Mouse (Mus musculus): ENCODE measurements around the gene Plpp7. TPM values are rescaled to one million over a fixed set of nuclear protein-coding genes. Genes with fewer than 3 reads are reported as not detected.
A peak's percentile ranks its signal among the peaks of the same experiment; 100 is the strongest.

Gene Plpp7
- polyA plus RNA-seq, 2 experiments from 2014 or later = not detected

DNA sequence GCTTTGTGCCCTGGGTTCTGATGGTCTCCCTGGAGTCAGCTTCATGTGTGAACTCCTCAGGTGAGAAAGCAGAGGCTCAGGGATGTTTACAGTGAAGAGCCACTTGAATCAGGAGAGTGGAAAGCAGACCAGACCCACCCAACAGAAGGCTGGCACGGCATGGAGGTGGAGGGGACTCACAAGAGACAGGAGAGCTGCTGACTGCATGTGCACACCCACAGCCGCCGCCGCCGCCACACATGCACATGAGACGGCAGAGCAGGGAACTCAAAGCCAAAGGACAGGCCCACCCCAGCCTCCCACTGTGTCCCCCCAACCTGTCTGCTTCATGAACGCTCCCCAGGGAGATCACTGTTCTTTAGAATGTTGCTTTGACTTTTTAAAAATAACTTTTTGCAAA lies 8.8 kb downstream of the Plpp7 start:
- no peak for ATAC-seq

DNA sequence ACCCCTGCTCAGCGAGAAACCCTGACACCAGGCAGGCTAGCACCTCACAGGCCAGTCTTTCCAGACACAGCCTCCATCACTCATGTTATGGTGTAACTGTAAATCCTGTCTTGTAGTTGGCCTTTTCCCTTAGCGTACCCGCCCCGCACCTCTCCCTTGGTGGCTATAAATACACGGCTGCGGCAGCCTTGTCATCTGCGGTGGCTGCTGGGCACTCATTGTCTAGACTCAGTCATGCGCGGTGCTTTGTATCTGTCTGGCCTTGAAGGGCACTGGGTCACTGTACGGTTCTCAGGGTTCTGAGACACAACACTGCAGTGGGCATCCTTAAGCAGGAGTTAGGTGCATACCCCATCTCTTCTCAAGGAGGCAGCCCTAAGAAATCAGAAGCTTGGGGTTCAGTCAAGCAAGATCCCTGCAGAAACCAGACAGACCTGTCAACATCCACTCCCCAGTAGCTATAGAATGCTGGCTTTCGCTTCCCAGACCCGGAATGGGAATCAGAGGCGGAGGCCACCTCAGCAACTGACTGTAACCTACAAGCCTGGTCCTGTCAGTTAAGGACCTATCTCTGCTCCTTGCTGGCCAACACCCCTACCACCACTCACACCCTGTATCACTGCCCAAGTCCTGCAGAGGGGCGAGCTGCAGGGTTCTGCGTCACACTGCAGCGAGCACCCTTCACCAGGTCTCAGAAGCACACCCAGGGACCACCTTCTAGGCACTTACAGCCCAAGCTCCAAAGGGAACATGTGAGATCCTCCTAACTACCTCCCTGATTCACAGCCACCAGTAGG lies 10.0 kb downstream of the Plpp7 start:
- no peak for ATAC-seq

DNA sequence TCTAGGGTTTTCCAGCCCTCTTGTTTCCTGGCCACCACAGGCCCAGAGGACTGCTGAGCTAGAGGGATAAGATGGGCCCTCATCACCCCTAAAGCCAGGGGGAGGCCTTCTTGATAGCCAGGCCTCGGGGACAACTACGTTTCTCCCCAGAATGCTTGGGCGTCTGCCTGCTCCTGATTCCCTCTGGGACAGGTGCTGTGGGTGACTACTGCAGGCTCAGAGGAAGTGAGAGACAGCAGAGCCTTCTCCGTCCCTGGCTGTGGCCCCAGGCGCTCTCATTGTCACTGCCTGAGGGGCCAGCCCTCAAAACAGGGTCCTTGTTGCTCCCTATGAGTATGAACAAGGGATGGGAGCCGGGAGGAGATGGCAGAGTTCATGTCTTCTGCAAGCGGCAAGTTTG lies 10.6 kb downstream of the Plpp7 start:
- ATAC-seq = no peak

DNA sequence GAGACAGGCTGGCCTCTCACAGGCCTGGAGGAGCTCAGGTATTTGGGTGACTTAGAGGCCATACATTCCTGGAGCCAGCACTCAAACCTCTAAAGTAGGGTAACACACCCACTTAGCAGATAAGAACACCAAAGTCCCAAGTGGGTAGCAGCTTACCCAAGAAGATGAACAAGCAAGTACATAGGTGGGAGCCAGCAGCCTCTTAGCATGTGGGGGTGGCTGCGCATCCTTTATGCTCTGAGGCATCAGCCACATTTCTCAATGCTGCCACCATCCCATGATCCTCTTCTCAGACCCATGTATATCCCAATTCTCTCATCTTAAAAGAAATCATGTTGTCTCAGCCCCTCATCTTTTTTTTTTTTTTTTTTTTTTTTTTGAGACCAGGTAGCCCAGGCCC lies 15.9 kb downstream of the Plpp7 start:
- ATAC-seq = no peak

DNA sequence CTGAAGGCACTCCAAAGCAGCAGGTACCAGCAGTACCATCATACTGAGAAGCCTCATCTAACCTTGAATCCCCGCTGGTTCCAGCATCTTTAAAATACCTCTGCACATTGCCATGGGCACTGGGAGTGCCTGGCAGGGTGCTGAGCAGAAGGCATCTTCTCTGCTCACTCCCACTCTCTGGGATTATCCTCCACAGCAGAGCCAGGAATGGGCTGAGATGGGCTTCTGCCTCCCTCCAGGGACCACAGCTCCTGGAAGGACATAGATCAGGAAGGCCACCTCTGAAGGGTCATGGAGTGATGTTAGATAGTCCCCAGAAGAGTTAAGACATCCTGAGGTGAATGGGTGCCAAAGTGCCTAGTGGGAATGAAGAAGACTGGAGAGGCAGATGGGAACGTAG lies 17.2 kb downstream of the Plpp7 start:
- ATAC-seq = no peak

DNA sequence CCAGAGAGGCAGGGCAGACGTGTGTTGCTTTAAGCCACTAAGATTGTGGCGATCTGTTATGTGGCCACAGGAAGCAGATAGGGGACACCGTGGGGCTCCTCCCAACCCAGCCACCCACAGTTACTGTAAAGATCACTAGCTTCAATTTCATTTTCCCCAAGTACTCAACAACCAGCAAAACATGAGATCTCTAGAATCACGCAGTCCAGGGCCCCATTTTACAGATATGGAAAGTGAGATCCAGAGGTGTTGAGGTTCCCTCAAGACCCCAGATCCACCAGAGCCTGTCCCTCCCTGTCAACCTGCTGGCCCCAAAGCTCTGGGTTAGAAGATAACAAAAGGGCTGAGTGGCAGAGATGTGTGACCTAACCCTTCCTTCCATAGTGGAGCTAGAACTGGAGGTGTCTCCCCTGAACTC lies 20.5 kb downstream of the Plpp7 start:
- ATAC-seq = no peak

DNA sequence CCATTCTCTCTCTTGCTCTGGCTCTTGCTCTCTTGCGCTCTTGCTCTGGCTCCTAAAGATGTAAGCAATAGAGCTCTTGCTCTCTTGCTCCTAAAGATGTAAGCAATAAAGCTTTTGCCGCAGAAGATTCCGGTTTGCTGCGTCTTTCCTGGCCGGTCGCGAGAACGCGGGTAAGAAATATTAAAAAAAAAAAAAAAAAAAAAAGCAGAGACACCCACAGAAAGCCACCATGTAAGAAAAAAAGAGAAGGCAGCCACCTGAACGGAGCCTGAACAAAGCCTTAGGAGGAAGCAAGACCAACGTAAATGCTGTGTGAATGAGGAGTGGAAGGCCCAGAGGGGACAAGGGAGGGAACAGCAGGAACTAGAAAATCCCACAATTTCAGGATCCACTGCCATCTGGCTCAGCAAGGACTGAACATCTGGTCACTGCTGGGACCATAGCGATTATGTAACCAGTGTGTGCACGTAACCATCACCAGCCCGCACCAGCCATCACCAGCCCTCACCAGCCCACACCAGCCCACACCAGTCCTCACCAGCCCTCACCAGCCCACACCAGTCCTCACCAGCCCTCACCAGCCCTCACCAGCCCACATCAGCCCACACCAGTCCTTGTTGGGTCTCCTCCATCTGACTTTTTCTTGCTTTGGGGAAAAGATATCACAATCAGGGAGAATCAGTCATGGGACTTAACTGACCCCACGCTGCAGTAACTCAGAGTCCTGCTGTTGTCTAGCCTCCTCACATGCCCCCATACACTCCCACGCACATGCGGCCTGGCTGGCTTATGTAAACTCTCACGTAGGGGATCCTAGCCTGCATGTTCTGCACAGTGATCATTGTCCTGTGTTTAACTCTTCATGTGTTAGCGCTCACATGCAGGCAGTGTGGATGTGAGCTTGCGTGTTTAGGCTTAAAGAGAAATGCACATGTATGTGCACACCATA lies 24.7 kb downstream of the Plpp7 start:
- ATAC-seq = no peak

DNA sequence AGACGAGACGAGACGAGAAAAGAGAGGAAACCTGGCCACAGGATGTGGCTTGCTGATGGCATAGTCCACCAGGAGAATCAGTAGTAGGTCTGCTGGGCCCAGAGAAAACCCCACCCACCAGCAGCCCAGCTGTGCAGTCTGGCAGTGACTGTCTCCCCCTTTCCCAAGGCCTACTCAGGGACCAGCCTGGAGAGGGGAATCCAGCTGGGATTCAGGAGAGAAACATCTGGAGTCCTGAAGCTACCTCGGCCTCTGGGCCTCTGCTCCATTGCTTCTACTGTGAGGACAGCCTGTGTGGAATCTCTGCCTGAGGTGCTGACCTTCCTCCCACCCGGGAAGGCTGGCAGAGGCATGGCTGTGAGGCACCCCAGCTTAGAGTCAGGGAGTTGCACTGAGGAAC lies 25.8 kb downstream of the Plpp7 start:
- peak; percentile 74 for ATAC-seq

DNA sequence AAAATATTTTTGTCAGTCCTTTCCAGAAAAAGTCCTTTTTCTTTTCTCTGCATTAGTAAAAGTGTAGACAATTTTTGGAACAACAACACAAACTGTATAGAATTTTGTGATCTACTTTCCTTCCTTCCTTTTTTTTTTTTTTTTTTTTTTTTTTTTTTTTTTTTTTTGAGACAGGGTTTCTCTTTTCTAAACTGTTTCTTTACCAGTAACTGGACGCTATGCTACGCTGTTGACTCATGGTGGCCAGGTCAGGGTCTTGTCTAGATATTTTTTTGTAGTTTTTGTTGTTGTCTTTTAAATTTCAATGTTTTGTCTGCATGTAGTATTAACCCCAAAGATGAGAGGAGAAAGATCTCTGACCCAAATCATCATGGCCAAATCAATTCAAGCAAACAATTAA lies 26.5 kb downstream of the Plpp7 start:
- no peak for ATAC-seq

DNA sequence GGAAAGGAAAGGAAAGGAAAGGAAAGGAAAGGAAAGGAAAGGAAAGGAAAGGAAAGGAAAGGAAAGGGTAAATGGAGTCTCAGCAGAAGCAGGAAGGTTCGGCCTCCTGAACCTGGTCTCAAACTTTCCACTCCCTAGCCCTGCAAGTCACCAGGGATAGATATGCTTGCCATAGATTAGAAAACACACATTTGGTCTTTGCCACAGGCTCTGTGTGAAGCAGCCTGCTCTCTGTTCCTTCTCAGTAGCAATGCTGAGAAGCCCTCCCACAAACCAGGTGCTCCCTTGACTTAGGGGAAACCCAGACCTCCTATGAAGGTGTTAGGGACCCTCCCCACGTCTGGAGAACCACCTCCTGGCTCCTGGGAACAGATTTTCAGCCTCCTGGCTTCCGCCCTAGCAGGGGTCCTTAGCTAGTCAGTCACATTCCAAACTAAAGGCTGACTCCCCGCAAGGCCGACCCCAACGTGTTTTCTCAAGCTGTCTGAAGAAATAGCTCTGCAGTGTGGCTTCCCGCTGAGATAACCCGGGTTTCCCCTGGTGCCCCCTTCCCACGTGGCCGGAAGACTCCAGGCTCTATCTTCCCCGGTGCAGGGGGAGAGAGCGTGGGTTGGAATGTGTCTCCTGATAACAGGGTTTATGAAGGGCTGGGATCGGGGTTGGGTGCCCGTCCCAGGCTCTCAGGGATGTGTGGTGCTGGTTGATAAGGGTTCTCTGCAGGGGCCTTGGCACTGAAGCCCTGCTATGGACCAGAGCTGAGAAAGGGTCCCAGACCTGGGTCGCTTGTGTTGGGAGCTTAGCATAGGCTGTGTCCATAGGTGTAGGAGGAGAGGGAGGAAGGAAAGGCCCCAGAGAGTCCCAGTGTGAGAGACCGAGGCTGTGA lies 32.6 kb downstream of the Plpp7 start:
- ATAC-seq = no peak

DNA sequence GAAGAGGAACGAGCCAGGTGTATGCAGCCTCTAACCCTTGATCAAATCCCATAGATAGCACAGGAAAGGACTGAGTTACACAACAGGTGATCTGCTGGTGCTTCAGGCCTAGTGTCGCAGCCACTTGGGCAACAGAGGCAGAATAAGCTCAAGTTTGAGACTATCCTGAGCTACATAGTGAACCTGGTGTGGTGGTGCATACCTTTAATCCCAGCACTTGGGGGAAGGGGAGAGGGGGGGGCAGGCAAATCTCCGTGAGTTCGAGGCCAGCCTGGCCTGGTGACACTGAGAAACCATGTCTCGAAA lies 33.2 kb downstream of the Plpp7 start:
- no peak for ATAC-seq

DNA sequence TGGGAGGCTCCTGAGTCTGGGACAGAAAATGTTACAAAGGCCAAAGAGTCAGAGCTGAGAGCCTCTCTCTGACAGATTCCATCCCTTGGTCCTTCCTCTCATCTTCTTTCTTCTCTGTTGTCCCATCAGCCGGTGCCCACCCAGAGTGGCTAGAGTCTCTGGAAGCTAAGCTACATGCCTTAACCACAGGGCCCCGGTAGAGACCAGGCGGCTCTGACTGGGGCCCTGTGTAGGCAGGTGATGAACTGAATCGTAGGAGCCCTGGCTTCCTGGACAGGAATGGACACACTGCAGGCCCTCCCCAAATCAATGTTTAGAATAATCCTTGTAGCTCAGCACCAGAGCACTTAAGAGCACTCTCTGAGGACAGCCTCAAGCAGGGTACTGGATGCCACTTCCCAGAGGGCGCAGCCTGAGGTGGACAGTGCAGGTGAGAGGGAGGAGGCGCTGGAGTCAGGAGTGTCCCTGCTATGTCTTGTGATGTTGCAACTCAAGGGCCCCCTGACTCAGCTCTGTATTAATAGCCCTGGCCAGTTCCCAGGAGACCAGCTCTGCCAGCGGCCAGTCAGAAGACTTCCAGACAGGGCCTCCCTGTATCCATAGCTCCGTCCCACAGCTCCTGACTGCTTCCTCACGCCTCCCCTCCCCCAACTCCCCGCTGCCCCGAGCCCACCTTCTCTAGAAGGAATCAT lies 34.2 kb downstream of the Plpp7 start:
- ATAC-seq = no peak

DNA sequence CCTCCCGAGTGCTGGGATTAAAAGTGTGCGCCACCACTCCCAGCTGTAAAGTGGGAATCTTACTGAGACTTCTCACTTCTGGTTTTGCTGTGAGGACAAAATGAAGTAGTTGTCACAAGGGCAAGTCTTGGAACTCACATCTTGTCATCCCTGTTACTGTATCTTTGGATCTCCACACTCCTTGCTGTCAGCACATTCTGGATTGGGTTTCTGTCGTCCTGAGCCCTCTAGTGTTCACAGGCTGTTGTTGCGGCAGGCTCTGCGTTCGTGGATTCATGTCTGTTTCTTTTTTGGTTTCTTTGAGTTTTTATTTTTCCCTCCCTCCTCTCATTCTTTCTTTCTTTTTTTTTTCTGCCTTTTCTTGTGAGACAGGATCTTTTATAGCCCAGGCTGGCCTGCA lies 35.1 kb downstream of the Plpp7 start:
- peak; percentile 63 for ATAC-seq

DNA sequence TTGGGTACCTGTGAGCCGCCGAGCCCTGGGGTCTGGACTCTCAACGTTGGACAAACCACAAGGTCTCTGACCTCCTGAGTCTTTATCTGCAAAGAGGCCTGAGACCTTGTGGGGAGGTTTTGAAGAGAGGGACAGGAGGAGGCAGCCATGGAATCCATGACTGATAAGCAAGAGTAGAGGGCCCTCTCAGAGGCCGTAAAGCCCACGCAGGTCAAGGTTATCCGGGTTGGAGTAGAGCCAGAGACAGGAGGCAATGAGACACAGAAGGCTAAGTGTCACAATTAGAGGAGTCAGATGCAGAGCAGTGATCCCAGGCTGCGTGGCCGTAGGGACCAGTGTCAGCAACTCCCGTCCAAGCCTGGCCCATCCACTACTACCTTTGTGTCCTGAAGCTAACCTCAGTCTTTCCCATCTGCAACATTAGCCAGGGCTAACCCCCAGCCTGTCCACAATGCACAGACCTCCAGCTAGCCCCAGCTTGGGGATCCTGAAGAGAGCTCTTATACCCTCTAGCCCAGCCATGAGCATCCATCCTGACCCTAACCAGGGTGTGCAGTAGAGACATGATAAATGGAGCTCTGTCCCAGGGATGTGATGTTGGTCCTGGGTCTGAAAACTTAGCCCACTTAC lies 36.0 kb downstream of the Plpp7 start:
- ATAC-seq = no peak

DNA sequence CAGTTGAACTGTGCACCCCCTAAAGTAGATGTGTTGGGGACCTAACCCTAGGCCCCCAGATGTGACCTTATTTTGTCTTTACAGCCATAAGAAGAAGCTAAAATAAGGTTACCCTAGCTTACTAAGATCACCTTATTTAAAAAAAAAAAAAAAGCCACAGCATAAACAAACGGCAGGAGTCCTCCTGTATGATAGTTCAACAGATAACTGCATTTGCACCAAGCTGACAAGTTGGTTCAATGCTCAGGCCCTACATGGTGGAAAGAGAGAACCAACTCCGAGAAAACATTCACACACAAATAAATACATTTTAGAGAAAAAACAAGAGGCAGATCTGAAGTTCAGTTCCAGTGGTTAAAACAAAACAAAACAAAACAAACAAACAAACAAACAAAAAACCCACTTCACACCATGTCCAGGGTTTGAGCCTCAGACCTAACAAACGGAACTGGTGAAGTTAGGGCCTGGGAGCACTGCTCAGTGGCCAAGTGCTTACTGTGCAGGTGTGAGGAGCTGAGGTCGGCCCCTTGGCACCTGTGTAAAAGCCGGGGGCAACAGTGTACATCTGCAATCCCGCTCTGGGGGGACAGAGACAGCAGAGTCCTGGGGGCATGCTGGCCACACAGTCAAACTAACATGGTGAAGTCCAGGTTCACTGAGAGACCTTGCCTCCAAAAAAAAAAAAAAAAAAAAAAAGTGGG lies 36.7 kb downstream of the Plpp7 start:
- no peak for ATAC-seq

DNA sequence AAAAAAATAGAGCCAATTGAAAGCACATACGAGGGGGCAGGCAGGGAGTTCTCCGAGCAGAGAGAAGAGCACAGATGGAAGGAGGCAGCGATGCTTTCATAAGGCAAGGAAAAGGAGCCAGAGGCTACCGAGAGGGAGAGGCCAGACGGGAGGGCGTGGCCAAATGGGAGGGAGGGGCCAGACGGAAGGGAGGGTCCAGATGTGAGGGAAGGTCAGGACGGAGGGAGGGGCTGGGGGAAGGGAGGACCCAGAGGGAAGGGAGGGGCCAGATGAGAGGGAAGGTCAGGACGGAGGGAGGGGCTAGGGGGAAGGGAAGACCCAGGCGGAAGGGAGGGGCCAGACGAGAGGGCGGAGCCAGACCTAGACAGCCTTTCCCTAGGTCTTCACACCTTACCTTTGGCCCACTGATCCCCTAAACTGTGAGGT lies 37.3 kb downstream of the Plpp7 start:
- ATAC-seq = no peak

DNA sequence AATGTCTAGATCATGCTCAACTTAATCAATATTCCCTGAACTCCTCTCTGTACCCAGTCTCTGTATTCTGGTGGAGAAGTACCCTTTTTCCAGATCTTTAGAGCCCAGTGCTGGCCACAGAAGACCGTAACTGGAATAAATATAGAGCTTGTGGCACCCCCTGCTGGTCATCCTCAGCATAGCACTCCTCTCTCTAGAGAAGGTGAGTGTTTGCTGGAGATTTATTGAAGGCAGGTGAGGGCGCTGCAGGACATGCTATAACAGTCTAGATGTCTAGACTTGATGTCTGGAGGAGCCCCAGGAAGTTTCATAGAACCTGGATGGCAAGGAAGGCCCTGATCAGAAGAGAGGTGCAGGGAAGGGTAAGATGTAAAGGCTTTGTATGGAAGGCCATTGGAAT lies 38.7 kb downstream of the Plpp7 start:
- ATAC-seq = peak; percentile 59

DNA sequence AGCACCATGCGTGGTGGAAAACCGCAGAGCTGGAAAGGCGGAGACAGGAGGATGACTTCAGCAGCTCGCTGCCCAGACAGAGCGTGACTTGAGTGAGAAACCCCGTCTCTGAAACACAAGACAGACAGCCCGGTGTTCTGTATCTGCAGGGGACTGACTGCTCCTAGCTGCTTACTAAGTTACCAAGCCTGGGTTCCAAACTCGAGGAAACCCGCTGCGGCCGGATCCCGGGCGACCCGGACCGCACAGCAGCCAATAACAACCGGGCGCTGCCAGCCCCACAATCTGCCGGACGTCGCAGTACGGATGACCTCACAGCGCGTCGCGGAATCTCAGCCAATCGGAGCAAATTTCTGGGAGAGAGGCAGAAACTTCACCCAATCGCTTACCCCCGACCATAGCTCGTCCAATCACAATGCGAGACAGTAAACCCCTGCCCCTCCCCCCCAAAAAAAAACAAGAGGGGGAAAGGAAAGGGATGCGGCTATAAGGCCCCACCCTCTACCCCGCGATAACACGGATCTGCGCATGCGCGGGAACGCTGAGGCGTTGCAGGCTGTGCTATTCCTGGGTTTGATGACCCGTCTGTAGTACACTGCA lies 42.4 kb downstream of the Plpp7 start:
- ATAC-seq = peak; percentile 93

DNA sequence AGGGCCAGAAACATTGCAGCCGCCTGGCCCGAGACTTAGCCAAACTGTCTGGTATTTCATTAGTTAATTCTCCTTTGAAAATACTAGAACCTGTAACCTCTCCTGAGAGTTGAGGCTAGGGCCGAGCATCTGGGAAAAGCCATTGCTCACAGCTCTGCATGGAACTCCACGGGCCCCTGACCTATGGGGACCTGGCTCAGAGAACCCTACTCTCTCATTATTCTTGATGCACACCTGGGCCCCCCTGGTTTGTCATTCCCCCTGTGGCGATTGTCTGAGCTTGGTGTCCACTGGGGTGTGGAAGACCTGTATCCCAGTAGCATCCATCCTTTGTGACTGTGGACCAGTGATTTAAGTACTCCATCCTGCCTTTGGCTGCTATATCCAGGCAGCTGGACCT lies 44.0 kb downstream of the Plpp7 start:
- ATAC-seq = no peak

DNA sequence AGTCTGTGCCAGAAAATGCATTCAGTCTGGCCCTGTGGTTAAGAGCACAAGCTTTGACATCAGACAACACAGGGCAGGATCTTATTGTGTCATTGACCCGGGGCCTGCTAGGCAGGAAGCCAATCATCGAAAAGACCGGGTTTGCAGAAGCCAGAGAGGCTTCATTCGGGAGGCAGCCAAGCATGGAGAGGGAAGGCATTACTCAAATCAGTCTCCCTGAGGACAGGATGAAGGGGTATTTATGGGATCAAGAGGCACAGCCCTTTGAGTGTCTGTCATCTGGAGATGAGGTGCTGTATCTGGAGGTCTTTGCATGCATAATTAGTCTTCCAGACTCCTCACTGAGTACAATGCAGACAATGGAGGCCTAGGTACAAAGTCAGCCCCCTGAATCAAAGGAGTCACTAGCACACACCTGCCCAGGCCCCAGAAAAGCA lies 45.2 kb downstream of the Plpp7 start:
- ATAC-seq = no peak

DNA sequence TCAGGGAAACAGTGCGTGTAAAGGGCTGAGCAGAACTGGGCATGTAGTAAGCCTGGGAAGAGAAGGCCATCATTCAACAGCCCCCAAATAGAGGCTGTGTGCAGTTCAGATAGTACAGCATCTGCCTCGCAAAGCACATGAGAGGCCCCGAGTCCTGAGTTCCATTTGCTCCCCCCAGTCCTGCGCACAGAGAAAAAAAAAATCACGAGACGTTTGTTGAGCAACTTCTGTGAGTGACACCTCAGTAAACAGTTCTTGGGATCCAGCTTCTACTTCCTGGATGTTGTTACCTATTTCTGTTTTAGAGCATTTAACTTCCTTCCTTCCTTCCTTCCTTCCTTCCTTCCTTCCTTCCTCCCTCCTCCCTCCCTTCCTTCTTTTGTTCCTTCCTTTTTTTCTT lies 46.3 kb downstream of the Plpp7 start:
- no peak for ATAC-seq
